Mouse (Mus musculus): ENCODE data around the gene Ubl7. TPM values are rescaled to one million over a fixed set of nuclear protein-coding genes. Genes with fewer than 3 reads are reported as not detected.

Ubl7 gene
- total RNA-seq, 2 experiments from 2014 or later = 94.3 to 102 TPM

DNA sequence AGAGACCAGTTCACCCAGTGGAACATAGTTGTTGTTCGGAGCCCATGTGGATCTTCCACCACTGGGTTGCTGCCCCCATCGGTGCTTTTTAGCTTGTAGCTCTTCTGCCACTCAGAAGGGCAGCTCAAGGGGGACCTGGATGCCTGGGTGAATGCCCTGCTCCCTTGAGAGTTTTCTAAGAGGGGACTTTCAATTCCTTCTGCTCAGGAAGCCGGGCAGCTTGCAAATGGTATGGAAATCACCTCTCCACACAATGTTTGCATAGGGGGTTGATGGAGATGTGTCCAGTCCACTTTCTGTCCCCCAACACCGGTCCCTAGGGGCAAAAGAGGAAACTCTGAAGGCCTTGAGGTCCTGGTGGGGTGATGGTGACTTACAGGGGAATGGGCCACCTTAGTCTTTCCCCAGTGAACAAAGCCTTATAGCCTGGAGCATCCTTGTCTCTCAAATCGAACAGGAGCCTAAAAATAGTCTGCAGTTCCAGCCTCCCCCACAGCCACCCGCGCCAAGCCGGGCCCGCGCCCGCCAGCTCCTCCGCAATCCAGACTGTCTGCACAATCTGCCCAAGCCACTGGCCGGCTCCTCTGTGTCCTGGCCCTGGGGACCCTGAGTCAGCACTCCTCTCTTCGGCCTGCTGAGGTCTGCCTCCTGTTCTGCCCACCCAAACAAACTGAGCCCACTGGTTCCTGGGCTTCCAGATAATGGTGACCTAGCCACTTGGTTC lies 56.6 kb downstream of the Ubl7 start:
- peak; percentile 66 to 69 for DNase-seq

DNA sequence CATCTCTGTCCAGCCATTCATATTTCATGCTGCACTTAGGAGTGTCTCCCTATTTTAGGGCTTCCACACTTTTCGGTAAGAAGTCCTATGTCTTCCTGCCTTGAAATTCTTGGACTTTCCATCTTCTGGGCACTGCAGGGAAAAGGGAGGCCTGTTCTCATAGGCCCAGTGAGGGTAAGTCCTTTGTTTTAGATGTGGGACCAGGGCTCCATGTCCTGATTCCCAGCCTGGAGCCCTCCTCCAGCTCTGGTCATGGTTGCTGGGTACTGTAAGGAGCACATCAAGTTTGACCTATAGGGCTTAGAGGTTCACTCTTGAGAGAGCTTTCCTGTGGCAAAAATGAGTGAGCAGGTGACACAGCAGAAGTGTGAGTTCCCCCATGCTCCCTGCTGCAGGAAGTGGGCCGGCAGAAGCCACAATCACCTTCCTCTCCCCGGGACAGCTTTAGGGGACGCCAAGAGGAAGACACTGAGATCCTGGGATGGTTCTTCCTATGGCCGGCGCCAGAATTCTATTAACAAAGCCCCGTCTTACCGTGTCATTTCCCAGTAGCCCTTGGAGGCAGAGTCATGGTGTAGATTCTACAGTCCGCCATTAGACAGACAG lies 57.5 kb downstream of the Ubl7 start:
- no peak for DNase-seq

- DNase-seq = no peak
These were observed 58.2 kb downstream of the Ubl7 start for GRCm38 (mm10) chr9:57968783-57969542.

- DNase-seq = no peak
These were observed 59.1 kb downstream of the Ubl7 start for GRCm38 (mm10) chr9:57969736-57970495.

GRCm38 (mm10) chr9:57971413-57971812 lies 60.6 kb downstream of the Ubl7 start:
- DNase-seq = no peak

- no peak for DNase-seq
These were observed 61.4 kb downstream of the Ubl7 start for GRCm38 (mm10) chr9:57972141-57972591.

GRCm38 (mm10) chr9:57972776-57973439 lies 62.1 kb downstream of the Ubl7 start:
- no peak for DNase-seq

GRCm38 (mm10) chr9:57973440-57974066 lies 62.8 kb downstream of the Ubl7 start:
- no peak for DNase-seq

GRCm38 (mm10) chr9:57974221-57974620 lies 63.4 kb downstream of the Ubl7 start:
- DNase-seq = no peak

DNA sequence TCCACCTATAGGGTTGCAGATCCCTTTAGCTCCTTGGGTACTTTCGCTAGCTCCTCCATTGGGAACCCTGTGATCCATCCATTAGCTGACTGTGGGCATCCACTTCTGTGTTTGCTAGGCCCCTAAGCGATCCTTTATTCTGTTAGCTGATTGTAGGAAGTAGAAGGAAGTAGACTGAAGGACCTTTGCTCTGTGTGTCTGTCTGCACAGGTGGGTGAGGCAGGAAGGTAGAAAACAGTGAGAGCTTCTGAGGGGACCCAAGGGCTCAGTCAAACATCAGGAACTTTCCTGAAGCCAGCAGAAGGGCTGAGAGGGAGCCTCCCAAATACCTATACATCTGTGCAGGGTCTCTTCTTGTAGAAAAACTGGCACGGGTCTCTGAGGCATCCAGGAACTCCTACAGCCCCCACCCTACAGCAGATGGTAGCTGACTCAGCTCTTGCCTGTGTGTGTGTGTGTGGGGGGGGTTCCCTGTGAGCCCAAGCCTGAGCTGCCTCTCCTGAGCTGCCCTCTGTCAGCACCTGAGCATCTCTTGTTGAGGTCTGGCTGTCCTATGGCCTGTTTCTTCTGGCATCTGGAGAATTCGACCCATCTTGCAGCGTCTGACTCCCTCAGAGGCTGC lies 64.5 kb downstream of the Ubl7 start:
- no peak for DNase-seq

DNA sequence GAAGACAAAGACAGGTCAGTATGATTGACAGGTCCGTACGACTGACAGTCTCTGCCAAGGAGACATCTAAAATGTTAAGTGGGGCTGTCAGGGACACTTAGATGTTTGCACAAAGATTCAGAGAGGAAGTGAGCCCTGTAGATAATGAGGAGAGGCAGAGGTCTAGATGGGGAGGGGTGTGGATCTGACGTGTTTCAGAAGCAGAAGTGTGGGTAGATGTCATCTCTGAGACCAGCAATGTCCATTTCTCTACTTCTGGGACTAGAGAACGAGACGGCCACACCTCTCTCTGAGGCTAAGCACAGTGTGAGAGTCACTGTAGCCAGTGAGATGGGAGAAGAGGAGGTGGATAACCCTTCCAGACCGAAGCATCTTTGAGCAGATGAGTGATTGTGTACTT lies 67.2 kb downstream of the Ubl7 start:
- DNase-seq = no peak

- DNase-seq = no peak
These were observed 68.1 kb downstream of the Ubl7 start for GRCm38 (mm10) chr9:57978858-57979257.

Other genes starting within 250 kb of the Ubl7 start
- not detected for gene Cyp1a2, start 227.3 kb upstream of the Ubl7 start, total RNA-seq (2021)
- gene Cyp1a1, start 223.1 kb upstream of the Ubl7 start, total RNA-seq (2021) = under 1 TPM; 0.12 to 0.15 TPM
- gene Edc3, start 202.4 kb upstream of the Ubl7 start, total RNA-seq (2021) = 10 to 100 TPM; 15.5 to 15.6 TPM
- 10 to 100 TPM; 81.0 to 81.9 TPM for gene Clk3, start 145.1 kb upstream of the Ubl7 start, total RNA-seq (2021)
- 1 to 10 TPM; 6.0 to 6.1 TPM for gene Arid3b, start 74.2 kb upstream of the Ubl7 start, total RNA-seq (2021)
- 10 to 100 TPM; 87.3 to 90.3 TPM for gene Sema7a, start 29.1 kb downstream of the Ubl7 start, total RNA-seq (2021)
- 1 to 10 TPM; 1.5 to 2.0 TPM for gene Cyp11a1, start 95.4 kb downstream of the Ubl7 start, total RNA-seq (2021)
- gene Stra6, start 152.8 kb downstream of the Ubl7 start, total RNA-seq (2021) = 10 to 100 TPM; 11.4 to 13.3 TPM
- under 1 TPM; 0.30 to 0.73 TPM for gene Ccdc33, start 207.8 kb downstream of the Ubl7 start, total RNA-seq (2021)